Mouse (Mus musculus) spleen, adult 2 months (tissue): Measurements from ENCODE around the gene Castor1. TPM values are rescaled to one million over a fixed set of nuclear protein-coding genes. Genes with fewer than 3 reads are reported as not detected.

Source experiments
- DNase-seq, 2 experiments: peaks; one replicate each; pipeline versions ENCODE4 v3.0.0 to v3.0.0-alpha.2; 2012 to 2021; ENCODE audit warnings: low spot score in 2 of 2, low read depth in 1 of 2
- H3K27ac ChIP-seq: fragments of 200-500 bp; 2 replicates; pipeline ENCODE4 v1.5.1; 2012; ENCODE audit warnings: low read length, inconsistent platforms; ENCODE audit not compliant: insufficient read depth
- H3K27me3 ChIP-seq: fragments of 200-500 bp; 2 replicates; pipeline ENCODE4 v1.6.1; 2012; ENCODE audit warnings: mild to moderate bottlenecking, moderate library complexity, low read length, inconsistent platforms; ENCODE audit not compliant: control insufficient read depth, insufficient read depth
- H3K36me3 ChIP-seq: fragments of 200-500 bp; 2 replicates; pipeline ENCODE4 v1.6.1; 2012; ENCODE audit warnings: mild to moderate bottlenecking, low read length, inconsistent platforms; ENCODE audit not compliant: control insufficient read depth, insufficient read depth
- H3K4me1 ChIP-seq: fragments of 200-500 bp; 2 replicates; pipeline ENCODE4 v1.6.1; 2011; ENCODE audit warnings: inconsistent platforms; ENCODE audit not compliant: control insufficient read depth, insufficient read depth, insufficient read length
- H3K4me3 ChIP-seq: fragments of 200-500 bp; 2 replicates; pipeline ENCODE4 v1.5.1; 2011; ENCODE audit warnings: mild to moderate bottlenecking, inconsistent platforms; ENCODE audit not compliant: insufficient read depth, insufficient read length; ENCODE audit errors: extremely low read depth
- CTCF ChIP-seq: fragments of 200-500 bp; IDR thresholded peaks from 2 replicates; pipeline ENCODE4 v1.5.1; 2011; ENCODE audit warnings: mild to moderate bottlenecking, inconsistent platforms; ENCODE audit not compliant: insufficient read depth, insufficient read length, insufficient replicate concordance; ENCODE audit errors: extremely low read depth
- POLR2A ChIP-seq: fragments of 200-500 bp; IDR thresholded peaks from 2 replicates; pipeline ENCODE4 v1.6.1; 2011; ENCODE audit warnings: low read depth, low read length, inconsistent platforms
- WGBS: fragments of 180-500 bp; shearing (Covaris S2); methylation state at CpG from one replicate; pipeline ENCODE4 v1.1.7; 2018; 5-methylcytosine and 5-hydroxymethylcytosine counted together
- polyA plus RNA-seq: library from polyadenylated mRNA; depleted of rRNA; stranded (reverse); fragments of >200 nt; gene quantifications from 2 replicates; pipeline ENCODE4 v1.2.3, GENCODE M21; 2012; rRNA removed

Gene Castor1
- polyA plus RNA-seq, 1 experiment: 9.9 TPM

DNA sequence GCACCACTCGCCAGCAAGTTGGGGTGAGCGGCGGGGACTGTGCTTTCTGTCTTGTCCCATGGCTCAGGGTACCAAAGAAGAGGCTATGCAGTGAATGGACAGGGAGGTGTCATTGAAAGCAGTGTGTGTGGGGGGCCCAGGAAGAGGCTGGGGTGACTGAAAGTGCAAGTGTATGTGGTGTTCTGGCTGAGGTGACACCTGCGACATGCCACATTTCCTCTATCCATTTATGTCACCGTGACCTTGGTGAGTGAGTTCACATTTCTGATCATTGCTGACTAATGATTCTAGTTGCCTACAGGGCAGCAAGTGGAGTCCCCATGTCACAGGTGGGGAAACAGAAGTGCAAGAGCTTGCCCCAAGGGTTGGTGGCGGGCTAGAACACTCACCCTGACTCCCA is 50.5 kb downstream of the Castor1 start:
- H3K4me1 ChIP-seq: peaks cover 4% of the 10 kb centered on the region; the same call in 1 of the 2 replicates
- WGBS: 46% methylated on average over 6 of the region's 6 CpGs
- H3K27me3 ChIP-seq: peaks cover 8% of the 10 kb centered on the region
- H3K27ac ChIP-seq: no peak overlapping the region
- TF ChIP-seq CTCF (no peak), POLR2A (no peak)
- DNase-seq: no peak
- H3K4me3 ChIP-seq: no peak overlapping the region
- H3K36me3 ChIP-seq: no peaks in the 10 kb centered on the region

GRCm38 (mm10) chr11:4270744-4271459 is 52.9 kb downstream of the Castor1 start:
- H3K27me3 ChIP-seq: peaks cover 8% of the 10 kb centered on the region
- no peak overlapping the region for H3K27ac ChIP-seq
- no peak for DNase-seq
- no peak overlapping the region for H3K4me3 ChIP-seq
- H3K4me1 ChIP-seq: peaks cover 1% of the 10 kb centered on the region; the same call in 1 of the 2 replicates
- TF ChIP-seq POLR2A (no peak), CTCF (no peak)
- no peaks in the 10 kb centered on the region for H3K36me3 ChIP-seq
- 69% methylated on average over 20 of the region's 20 CpGs for WGBS

DNA sequence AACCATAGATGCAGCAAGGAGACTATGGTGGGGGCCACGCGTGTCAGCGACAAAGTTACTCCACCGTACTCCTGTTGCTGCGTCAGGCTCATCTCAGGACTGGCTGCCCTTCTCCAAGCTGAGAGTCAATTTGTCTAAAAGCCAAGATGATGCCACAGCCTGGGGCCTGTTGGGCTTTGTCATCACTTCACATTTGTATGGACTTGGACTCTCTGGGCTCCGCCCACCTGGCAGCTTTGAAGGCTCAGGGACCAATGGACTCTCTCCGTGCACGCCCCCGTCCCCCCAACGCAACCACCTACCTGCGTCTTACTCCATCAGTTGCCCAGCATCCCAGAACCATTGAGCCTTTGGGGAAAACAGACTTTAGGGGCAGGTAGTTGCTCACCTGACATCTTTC is 53.5 kb downstream of the Castor1 start:
- H3K4me1 ChIP-seq: no peaks in the 10 kb centered on the region; the same call in 1 of the 2 replicates

More for the DNA sequence above, 53.5 kb downstream of the Castor1 start:
- 93% methylated on average over 11 of the region's 11 CpGs for WGBS
- no peak for DNase-seq
- Histone ChIP-seq H3K4me3 (no peak overlapping the region), H3K36me3 (no peaks in the 10 kb centered on the region), H3K27me3 (peaks cover 6% of the 10 kb centered on the region), H3K27ac (no peak overlapping the region)
- TF ChIP-seq CTCF: no peak
- no peak for TF ChIP-seq POLR2A

Other genes starting within 250 kb of the Castor1 start
- not detected in 2 replicates for gene 4930556J24Rik, start 241.4 kb upstream of the Castor1 start, polyA plus RNA-seq
- gene Gal3st1, start 234.6 kb upstream of the Castor1 start, polyA plus RNA-seq: 0.34 and 0.63 TPM in 2 replicates
- gene Sec14l4, start 186.8 kb upstream of the Castor1 start, polyA plus RNA-seq: 0.07 and 0.22 TPM in 2 replicates
- not detected in 2 replicates for gene Sec14l3, start 153.4 kb upstream of the Castor1 start, polyA plus RNA-seq
- 5.1 and 6.2 TPM in 2 replicates for gene Mtfp1, start 122.8 kb upstream of the Castor1 start, polyA plus RNA-seq
- 1.9 and 2.9 TPM in 2 replicates for gene Sec14l2, start 94.8 kb upstream of the Castor1 start, polyA plus RNA-seq
- 20.6 and 26.2 TPM in 2 replicates for gene Rnf215, start 83.0 kb upstream of the Castor1 start, polyA plus RNA-seq
- 4.3 and 4.4 TPM in 2 replicates for gene Ccdc157, start 57.9 kb upstream of the Castor1 start, polyA plus RNA-seq
- gene Sf3a1, start 57.9 kb upstream of the Castor1 start, polyA plus RNA-seq: 27.9 and 31.9 TPM in 2 replicates
- gene Tbc1d10a, start 31.4 kb upstream of the Castor1 start, polyA plus RNA-seq: 46.7 and 53.9 TPM in 2 replicates
- 3.3 and 3.7 TPM in 2 replicates for gene Osm, start 18.2 kb downstream of the Castor1 start, polyA plus RNA-seq
- 0.95 and 1.6 TPM in 2 replicates for gene Lif, start 39.3 kb downstream of the Castor1 start, polyA plus RNA-seq
- gene Hormad2, start 222.9 kb downstream of the Castor1 start, polyA plus RNA-seq: 0.05 TPM in 1 of 2 replicates, not detected in the other